Mouse (Mus musculus) G1E (cell line): Measurements from ENCODE around the gene Rad23b.

ENCODE experiments used
- CTCF ChIP-seq: IDR thresholded peaks from 2 replicates; pipeline ENCODE4 v1.5.1; 2012; ENCODE audit warnings: low read depth, low read length, inconsistent platforms, mixed read lengths
- GATA1 ChIP-seq: IDR thresholded peaks from 2 replicates; pipeline ENCODE4 v1.6.1; 2012; ENCODE audit warnings: borderline replicate concordance, low read length, inconsistent platforms, mixed read lengths
- TAL1 ChIP-seq: conservative IDR thresholded peaks from 2 replicates; pipeline ENCODE4 v1.6.1; 2012; ENCODE audit warnings: low read depth, low read length, inconsistent platforms, mixed read lengths

DNA sequence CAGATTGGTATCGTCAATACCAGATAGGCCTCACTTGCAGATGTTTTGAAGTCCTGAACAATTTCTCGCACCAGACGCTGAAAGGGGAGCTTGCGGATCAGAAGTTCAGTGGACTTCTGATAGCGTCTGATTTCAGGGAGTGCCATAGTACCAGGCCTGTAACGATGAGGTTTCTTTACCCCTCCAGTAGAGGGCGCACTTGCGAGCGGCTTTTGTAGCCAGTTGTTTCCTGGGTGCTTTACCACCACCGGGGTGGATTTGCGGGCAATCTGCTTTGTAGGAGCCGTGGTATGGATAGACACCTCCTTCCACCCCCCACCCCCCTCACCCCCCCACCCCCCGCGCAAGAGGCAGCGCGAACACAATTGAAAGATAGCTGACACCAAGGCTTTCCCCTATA is 59.2 kb downstream of the Rad23b start:
- TF ChIP-seq CTCF, result no peak
- no peak for TF ChIP-seq GATA1
- no peak for TF ChIP-seq TAL1
